Mouse (Mus musculus) neural tube, embryonic 10.5 days (tissue): ENCODE results near the gene Hspa1a.
"Not testable (repeated sequence)": the region's sequence is repeated elsewhere in the genome, so short reads cannot be mapped to it uniquely, and the experiment has no call there.

Experiments
- DNase-seq: peaks from one replicate; pipeline ENCODE4 v3.0.0-alpha.2; 2017; ENCODE audit warnings: low spot score; ENCODE audit errors: extremely low spot score

Hspa1a gene

DNA sequence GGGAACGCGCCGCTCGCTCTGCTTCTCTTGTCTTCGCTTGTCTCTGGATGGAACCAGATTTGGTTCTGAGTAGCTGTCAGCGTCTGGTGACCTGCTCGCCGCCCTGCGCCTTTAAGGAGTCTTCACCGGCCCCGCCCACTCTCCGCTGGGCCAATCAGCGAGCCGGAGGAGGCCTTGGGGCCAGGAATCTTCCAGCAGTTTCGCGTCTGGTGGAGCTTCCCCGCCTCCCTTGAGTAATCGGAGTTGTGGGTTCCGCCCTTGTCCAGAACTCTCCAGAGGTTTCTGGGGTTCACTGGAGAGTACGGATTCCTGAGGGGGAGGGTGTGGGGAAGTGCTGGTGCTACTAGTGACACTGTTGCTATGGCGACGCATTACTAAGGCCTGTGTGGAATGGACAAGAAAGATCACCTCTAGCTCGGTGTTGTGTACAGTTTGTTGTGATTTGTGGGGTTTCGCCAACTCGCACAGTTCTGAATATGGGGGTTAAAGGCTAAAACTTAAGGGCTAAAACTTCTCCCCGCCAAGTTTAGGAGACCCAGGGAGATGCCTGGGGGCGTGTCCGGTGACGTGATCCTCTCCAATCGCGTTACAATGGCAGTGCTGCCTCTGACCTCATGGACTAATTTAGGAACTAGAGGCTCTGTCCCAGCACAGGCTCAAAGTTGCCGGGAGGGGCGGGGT lies at the start of gene Hspa1a, which contains the start of gene Hspa1l:
Hspa1a (minus strand) TSS at position 88 of the 681 bp plus-strand sequence.
Hspa1l (plus strand) TSS at position 635 of the 681 bp plus-strand sequence.
- peak; percentile 75 for DNase-seq

DNA sequence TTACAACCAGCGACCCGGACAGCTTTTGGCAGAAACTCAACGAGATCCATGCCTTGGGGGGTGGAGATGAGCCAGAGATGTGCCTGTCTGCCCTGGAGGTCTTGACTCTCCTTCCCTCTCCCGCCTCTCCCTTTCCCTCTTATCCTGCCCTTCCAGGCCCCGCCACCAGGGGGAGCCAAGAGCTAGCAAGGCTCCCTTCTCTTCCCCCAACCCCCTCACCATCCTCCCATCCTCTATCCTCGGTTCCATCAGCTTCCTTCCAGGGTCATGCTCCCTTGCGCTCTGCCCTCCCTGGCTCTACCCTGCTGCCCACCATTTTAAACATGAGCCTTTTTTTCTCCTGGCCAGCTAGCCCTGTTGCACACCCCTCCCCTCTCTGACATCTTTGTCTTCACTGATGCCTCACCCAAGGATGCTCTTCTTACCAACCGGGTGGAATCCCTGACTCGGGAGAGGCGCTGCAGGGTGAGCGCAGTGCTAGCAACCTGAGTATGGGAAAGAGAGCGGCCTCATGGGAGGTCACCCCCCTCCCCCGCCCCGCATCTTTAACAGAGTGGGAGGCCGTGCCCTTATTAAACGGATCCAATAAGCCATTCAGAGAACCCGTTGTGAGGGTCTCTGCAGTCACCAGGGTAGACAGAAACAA lies 49.3 kb upstream of the Hspa1a start:
- DNase-seq = peak; percentile 97

DNA sequence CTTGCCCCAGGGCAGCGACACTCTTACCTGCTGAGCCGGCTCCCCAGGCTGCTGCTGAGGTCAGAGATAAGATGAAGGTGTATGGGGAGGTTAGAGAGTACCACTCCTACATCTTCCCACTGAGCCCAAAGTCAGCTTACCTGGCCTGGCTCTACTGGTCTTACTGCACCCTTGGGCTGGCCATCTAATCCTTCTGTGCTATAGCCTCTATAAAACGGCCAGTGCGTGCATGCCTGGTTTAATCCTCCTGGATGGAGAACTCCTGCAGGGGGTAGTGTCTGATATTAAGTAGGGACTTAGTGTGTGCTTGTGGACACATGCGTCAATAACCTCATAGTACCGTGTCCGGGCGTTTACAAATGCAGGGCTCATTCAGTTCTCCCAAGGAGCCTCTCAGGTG lies 48.6 kb upstream of the Hspa1a start:
- DNase-seq = no peak

DNA sequence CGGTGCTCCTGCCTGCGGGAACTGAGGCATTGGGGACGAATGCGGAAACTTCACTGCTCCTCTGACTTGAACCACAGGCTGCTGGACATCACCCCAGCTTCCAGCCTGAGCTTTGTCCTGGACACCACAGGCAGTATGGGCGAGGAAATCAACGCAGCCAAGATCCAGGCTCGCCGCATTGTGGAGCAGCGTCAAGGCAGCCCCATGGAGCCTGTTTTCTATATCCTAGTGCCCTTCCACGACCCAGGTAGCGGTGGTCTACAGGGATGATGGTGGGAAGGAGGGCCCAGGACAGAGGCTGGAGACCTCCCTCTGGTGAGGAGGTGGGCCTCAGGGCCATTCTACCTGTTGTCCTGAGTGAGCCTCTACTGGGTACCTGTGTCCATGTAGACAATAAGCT lies 47.9 kb upstream of the Hspa1a start:
- no peak for DNase-seq

DNA sequence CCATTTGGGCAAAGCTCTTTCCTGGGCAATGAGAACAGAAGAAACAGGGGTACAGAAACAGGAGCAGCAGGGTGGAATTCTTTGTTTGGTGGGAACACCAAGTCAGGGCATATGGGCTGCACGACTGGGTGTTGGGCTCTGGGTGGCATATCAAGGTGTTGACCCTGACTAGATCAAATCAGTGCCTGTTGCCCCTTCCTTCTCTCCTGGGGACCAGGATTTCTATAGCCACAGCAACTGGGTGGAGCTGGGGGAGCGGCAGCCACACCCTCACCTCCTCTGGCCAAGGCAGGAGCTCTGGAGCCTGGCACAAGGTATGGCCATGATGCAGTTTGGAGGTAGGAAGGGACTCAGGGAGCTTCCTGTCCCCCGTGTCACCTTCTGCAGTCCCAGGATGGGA lies 46.2 kb upstream of the Hspa1a start:
- DNase-seq = no peak

DNA sequence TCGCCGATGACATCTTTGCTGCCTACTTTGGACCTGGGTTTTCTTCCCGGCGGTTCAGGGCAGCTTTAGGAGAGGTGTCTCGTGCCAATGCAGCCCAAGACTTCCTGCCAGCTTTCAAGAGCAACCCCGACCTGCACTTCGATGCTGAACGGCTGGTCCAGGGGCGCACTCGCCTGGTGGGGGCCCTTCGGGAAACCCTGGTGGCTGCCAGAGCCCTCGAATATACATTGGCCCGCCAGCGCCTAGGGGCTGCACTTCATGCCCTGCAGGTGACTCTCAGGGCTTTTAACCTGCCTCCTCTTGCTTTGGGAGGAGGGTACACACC lies 45.7 kb upstream of the Hspa1a start:
- DNase-seq = no peak

DNA sequence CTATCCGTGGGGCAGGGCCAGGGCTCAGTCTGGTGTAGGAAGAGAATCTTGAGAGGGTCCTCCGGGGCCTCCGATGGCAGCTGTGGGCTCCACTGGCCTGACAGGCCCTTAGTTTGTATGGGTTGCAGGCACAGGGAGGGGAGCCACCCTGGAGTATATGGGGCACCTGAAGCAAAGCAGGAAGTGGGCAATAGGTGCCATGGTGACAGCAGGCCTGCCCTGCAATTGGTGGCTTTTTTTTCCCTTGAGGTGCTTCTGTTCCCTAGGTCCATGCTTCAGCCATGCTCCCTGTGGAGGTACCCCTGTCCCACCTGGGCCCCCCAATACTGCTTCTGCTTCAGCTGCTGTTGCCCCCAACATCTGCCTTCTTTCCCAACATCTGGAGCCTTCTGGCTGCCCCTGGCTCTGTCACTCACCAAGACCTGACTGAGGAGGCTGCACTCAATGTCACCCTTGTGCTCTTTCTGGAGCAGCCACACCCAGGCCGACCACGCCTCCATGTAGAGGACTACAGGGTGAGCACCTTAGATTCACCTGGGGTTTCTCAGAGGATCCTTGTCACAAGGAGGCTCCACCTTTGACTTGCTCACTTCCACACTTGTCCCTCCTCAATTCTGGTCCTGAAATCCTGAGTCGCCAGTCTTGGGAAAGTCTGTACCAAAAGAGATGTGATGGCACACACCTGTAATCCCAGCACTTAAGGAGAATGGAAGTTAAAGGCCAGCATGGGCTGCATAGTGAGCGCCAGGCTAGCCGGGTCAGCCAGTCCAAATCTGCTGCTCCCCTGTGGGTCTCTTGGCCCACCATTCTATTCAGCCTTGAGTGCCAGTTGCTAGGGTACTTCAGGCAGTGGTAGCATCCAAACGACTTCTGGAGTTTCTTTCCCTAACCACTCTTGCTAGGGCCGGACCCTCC lies 45.1 kb upstream of the Hspa1a start:
- no peak for DNase-seq

DNA sequence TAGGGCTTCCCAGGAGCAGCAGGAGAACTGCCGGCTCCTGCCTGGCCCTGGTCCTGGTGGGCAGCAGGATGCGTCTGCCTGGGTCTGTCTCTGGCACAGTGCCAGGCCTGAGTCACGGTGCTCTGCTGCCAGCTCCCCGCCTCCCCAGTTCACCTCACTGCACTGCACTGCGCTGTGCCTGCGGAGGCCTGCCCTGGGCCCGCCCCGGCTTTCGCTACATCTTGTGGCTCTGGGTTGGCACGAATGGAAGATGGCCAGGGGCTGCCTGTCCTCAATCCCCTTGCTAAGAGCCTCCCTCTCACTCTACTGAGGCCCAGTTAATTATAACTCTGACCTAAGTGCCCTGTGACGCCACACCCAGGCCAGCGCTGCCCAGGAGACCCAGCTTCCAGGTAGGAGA lies 44.4 kb upstream of the Hspa1a start, which contains the start of gene Vwa7:
Vwa7 (plus strand) TSS at position 204 of the 400 bp plus-strand sequence.
- DNase-seq = no peak

DNA sequence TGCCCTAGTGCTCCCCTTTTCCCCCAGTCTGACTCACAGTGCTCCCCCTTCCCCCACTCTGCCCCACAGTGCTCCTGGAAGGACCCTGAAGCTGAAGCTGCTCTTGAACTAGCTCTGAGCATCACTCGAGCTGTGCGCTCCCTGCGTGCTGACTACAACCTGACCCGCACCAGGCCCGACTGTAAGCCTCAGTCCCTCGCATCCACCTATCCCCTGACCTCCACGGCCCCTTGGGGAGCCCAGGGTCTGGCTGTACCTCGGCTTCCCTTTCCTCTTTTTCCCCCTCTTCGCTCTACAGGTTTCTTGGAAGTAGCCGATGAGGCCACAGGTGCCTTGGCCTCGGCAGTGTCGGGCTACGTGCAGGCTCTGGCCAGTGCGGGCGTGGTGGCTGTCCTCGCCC lies 43.3 kb upstream of the Hspa1a start:
- DNase-seq = no peak

DNA sequence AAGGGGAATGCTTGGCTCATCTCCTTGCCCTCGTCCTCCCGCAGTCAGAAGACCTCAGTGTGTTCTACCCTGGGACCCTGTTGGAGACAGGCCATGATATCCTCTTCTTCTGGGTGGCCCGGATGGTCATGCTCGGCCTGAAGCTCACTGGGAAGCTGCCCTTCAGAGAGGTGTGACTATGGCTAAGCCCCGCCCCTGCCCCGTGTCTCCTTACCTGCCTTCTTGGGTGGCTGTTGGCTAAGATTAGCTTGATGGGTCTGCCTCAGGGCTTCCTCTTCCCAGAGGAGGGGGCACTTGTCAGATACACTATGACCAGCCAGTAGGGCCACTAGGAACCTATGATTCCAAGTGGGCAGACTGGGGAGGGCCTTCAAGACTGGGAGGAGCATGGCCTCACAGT lies 41.3 kb upstream of the Hspa1a start:
- DNase-seq = no peak

DNA sequence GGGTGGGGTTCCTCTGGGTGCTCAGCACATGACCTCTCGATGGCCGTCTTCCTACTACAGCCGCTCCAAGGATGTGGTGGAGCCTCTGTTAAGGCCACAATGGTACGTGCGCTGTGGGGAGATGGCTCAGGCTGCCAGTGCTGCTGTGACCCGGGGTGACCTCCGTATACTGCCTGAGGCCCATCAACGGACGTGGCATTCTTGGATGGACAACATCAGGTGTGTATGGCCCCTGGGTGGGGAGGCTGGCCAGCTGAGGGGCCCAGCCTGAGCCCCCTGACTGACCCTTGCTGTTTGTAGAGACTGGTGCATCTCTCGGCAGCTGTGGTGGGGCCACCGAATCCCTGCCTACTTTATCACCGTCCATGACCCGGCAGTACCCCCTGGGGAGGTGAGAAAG lies 40.5 kb upstream of the Hspa1a start:
- no peak for DNase-seq

DNA sequence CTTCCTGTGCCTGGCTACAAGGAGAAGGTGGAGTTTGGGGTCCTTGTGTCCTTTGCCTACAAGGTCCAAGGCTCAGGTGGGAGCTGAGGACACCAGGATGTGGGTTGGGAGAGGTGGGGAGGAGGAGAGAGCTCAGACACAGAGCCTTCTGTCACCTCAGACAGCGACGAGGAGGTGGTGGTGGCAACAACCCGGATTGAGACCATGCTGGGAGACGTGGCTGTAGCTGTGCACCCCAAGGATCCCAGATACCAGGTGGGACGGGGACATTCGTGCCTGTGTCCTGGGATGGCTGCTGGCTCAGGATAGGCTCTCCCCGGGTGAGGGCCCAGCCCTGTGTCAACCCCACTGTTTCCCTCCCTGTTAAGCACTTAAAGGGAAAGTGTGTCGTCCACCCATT lies 39.5 kb upstream of the Hspa1a start:
- no peak for DNase-seq

DNA sequence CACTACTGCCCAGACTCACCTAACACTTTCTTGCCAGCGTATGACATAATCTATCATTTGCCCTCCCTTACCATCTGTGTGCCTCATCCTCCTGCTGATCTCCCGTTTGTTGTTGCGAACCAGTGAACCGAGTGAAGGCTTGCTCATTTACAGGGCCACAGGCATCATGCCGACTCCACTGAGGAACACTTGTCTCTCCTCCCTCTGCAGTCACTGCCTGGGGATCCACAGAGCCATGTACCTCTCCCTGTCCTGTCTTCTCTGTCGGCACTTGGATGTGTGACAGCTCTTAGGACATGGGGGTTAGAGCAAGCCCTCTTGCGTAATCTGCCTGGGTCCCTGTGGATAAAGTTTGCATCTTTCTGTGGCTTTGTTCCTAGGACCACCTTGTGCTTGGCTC lies 37.6 kb upstream of the Hspa1a start:
- DNase-seq = no peak

DNA sequence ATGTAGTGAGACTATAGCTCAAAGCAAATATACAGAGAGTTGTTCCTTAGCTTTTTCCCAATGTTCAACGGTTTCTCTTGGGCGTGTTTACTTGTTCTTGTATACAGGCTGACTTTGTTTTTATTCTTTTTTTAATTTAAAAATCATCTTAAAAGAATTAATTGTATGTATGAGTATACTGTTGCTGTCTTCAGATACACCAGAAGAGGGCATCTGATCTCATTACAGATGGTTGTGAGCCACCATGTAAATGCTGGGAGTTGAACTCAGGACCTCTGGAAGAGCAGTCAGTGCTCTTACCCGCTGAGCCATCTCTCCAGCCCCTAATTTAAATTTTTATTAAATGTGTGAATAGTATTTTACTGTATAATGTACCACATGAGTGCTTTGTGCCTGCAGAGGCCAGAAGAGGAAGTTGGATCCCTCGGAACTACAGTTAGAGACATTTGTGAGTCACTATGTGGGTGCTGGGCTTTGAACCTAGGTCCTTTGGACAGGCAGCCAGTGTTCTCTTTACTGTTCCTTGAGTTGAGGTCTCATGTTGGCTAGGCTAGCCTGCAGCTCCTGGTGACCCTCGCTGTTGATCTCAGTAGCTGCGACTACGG lies 35.5 kb upstream of the Hspa1a start:
- DNase-seq = no peak

DNA sequence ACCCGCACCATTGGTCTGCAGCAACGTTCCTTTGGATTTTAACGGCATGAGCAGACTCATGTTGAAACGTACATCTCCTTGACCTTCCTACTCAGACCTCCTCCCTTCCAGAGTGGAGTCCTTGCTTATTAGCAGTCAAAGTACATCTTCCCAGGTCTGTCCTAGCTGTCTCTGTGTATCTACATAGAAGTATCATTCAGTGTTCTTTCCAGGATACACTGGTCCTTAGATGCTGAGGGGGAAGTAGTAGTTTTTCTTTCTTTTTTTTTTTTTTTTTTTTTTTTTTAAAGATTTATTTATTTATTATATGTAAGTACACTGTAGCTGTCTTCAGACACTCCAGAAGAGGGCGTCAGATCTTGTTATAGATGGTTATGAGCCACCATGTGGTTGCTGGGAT lies 33.9 kb upstream of the Hspa1a start:
- not testable (repeated sequence) for DNase-seq

DNA sequence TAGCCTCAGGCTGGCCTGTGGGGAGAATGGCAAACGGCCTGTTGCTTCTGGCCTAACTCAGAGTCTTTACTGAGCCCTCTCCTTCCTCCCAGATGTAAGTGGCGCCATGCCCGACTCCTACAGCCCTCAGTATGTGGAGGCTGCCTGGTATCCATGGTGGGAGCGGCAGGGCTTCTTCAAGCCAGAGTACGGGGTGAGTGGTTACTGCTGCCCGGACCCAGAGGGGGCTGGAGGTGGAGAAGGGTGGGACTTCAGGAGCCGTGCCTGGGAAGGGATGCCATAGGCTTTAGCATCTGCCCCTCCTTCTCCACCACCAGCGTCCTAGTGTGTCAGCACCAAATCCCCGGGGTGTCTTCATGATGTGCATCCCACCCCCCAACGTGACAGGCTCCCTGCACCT lies 33.2 kb upstream of the Hspa1a start:
- no peak for DNase-seq

DNA sequence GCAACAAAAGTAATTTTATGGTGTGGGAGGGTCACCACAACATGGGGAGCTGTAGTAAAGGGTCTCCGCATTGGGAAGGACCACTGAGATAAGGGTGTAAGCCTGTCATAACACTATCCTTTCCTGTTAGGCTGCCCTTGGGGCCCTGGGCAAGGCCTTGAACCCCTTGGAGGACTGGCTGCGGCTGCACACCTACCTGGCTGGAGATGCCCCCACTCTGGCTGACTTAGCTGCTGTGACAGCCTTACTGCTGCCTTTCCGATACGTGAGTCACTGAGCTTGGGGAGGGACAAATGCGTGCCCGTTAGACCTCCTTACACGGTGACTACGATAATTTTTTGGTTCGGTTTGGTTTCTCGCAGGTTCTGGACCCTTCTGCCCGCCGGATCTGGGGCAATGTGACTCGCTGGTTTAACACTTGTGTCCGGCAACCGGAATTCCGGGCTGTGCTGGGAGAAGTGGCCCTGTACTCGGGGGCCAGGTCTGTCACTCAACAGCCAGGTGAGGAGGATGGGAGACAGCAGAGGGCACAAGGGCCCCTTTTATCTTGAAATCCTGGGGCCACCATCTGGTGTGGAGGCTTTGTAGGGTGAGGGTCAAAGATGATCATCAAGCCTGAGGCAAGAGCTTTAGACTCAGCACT lies 32.2 kb upstream of the Hspa1a start:
- no peak for DNase-seq

DNA sequence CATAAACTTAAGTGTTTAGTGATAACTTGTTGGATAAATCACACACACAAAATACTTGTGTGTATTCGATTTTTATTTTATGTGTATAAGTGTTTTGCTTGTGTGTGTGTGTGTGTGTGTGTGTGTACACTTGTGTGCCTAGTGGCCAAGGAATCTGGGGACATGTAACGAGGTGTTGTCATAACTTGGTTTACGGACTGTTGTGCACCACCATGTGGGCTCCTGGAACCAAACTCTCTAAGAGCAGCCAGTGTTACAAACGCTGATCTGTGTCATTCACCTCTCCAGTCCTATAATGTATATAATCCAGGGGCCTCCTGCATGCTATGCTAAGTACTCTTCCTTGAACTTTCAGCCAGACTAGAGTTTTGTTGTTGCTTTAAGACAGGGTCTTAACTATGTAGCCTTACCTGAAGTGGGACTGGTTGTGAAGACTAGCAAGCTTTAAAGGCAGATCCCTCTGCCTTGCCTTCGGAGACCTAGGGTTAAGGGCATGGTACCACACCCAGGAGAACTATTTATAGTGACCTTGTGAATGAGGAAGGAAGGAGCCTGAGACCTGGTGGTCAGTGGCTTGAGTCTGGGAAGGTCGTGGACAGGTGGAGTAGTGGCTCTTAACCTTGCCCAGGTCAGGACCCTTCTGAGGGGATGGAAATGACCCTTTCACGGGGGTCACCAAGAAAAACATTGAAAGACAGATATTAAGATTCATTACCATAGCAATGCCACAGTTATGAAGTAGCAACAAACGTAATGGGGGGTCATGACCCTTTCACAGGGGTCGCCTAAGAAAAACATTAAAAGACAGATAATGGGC lies 31.3 kb upstream of the Hspa1a start:
- no peak for DNase-seq

DNA sequence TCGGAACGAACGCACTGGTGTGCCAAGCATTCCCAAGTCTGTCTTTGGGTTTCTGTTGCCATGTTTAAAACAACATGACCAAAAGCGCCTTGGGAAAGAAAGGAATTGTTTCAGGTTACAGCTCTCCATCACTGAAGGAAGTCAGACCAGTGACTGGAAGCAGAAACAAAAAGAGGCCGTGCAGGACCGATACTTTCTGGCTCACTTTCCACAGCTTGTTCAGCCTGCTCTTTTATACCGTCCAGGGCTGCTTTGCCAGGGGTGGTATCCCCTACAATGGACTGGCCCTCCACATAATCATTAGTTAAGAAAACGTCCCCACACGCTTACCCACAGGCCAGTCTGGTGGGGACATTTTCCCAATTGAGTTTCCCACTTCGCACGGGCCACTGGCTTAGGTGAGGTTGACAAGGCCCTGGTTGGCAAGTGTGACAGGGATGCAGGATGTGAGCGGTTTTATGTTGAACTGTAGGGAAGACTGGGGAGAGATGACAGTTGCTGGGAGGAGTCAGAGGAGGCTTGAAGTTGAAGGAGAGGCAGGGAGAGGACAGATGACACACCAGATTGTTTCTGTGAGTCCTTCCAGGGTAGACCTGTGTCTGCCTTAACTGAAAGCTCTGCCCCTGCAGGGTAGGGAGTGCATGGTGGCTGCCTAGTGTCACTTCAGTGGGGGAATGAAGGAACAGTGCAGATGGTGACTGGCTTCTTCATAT lies 30.4 kb upstream of the Hspa1a start:
- DNase-seq = no peak
